Mouse (Mus musculus): Measurements from ENCODE around the gene Gm45808.

GRCm38 (mm10) chr7:45522957-45523676, 36.5 kb upstream of the Gm45808 start:
- no peak for TF ChIP-seq CTCF (IDR thresholded peaks at IDR 0.05; ENCODE audit: low read depth)
- TF ChIP-seq EP300 (IDR thresholded peaks at IDR 0.05; ENCODE audit: low read depth), result no peak

All from heart, postnatal 0 days (tissue).